Mouse (Mus musculus) adrenal gland, adult (tissue): ENCODE measurements around the gene Lrrk1.

Source experiments
- DNase-seq, 2 experiments: peaks; one replicate each; pipeline ENCODE4 v3.0.0; 2022 to 2023; ENCODE audit warnings: low spot score in 1 of 2; ENCODE audit not compliant: inconsistent age in 2 of 2

The Lrrk1 gene

DNA sequence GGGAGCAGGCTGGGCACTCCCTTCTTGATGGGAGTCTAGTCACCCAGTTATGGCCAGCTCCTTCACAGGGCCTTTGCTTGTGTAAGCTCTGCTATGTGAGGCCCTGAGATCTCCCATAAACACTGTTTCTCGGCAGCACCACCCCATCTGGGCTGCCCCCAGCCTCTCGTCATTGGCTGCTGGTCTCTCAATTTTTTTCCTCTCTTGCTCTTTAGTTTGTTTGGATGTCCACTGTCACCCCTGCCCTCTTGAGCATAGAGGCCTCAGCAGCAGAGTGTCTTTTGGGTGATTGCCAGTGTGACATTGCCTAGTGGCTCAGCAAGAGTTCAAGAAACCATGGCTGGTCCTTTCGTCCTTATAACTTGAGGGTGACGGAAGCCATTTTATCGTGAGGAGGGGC lies 130.9 kb downstream of the Lrrk1 start:
- DNase-seq, result no peak

DNA sequence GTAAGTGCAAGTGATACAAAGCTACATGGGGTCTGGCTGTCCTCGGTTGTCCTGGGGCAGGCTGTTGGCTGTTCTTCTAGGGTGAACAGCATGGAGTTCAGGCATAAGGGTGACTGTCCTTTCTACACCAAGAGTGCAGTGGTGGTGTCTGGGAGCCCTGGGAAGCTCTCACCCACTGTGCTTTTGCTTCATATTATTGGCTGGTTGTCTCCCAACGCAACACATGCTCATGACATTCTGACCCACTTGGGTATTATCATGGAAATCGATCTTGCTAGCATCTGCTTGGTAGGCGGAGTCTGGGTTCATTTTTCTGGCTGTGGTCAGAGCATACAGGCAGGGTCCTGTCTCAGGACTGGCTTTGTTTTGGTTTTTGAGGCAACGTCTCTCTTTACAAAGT lies 131.7 kb downstream of the Lrrk1 start:
- no peak for DNase-seq

DNA sequence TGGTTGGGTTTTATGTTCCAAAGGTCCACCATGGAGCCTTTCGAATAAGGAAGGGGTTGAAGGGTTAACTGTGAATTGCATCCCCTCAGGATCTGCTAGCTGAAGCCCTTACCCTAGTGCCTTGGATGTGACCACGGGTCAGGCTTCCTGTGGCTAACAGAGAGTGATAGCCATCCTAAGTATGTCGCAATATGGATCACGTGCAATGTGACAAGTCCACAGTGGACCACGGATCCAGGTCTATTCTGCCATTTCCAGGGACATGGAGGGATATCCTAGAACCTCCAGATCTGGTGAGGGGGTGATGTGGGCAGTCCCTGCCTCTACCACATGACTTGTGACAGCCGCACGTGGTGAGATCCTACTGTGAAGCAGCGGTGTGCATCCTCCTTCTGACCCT lies 133.2 kb downstream of the Lrrk1 start:
- no peak for DNase-seq

GRCm38 (mm10) chr7:66253975-66254651 lies 134.0 kb downstream of the Lrrk1 start:
- DNase-seq, result no peak

DNA sequence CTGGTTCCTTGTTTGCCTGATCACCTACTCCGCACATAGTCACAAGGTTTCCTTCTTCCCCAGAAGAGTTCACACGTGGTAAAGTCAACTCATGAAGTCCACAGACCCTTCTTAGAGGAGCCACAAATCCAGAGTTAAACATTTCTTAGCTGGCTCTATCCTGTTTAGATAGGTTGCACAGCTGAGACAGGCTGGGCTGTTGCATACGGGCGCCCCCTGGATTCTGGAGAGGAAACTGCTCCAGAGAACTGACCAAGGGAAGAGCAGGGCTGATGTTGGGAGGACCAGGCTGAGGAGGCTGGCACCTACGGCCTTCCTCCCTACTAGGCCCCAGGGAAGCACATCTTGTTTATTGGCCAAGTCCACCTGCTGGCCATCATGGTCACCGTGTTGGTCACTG lies 138.1 kb downstream of the Lrrk1 start:
- peak; percentile 76 to 93 for DNase-seq

DNA sequence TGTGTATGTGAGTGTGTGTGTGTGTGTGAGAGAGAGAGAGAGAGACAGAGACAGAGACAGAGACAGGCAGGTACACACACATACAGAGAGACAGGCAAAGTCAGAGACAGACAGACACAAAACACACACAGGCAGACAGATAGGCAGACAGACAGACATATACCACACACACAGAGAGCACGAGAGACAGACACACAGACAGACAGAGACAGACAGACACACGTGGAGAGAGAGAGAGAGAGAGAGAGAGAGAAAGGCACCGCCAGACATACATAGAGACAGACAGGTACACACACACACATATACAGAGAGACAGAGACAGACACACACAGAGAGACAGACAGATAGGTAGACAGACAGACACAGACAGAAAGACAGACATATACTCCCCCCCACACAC lies 138.7 kb downstream of the Lrrk1 start:
- DNase-seq, result no peak

DNA sequence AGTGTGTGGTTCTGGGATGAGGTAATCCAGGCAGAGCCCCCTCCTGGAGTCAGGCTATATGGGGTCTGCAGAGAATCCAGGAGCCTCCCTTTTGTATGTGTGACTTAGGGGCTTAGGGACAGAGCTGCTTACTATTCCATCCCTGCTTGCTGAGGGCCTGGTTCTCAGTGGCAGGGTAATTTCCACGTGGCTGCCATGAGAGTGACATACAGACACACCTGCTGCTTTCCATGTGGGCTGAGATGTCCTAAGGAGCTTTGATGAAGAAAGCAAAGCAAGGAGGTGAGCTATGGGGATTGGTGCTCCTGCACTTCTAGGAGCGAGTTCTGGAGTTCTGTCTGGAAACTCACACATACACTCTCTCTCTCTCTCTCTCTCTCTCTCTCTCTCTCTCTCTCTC lies 139.1 kb downstream of the Lrrk1 start:
- DNase-seq, result no peak

DNA sequence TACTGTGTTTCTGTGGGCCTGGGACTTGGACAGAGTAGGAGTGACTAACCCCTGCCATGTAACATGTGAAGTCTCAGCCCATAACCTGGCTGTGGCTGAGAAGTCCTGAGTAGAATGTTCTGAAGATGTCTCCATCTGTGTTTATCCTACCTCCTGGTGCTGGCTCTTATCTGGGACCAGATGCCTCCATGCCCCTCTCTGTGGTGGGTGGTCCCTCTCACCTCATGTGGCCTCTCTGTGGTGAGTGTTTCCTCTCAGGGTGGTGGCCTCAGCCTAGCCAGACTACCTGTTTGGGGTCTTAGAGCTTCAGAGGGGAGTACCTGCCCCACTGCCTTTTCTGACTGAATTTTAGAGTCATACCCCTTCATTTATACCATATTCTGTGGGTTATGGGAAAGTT lies 139.9 kb downstream of the Lrrk1 start:
- DNase-seq, result no peak

GRCm38 (mm10) chr7:66247274-66248021 lies 140.7 kb downstream of the Lrrk1 start:
- peak in 1 of 2 experiments; percentile 68 for DNase-seq

DNA sequence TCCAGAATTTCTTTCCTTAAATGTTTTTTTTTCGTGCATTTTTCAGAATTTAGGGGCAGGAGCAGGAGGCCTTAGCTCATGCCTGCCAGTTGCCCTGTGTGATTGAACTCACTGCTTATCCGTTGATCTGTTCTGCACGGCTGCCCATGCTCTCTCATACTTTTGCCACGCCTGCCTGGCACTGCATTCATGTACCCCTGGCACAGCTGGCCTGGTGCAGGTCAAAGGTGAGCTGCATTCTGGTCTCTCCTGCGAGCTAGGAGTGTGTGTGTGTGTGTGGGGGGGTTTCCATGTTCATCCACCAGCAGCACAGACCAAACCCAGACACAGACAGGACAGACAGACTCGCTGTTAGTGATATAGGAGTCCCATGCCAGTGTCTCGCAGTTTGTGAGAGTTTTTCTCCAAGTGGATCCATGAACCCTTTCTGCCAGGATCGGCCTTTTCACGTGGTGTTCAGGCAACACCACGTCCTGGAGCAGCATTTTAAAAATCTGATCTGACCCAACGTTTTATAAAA lies 141.4 kb downstream of the Lrrk1 start:
- no peak for DNase-seq

DNA sequence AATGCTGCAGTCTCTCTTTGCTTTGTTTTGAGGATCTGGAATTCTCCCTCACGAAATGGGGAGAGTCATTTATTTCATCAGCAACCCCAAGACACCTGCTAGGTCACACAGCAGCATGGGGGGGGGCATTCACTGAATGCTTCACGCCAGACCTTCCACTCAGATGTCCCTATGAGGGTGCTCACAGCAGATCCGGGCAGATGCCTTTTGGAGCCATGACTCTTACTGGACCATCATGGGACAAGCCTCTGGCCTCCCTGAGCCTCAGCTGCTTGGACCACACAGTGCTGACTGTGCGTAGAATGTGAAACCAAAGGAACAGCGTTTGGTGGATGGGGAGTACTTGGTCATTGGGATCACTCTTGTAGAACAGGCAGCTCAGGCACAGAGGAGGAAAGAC lies 142.5 kb downstream of the Lrrk1 start:
- no peak for DNase-seq

DNA sequence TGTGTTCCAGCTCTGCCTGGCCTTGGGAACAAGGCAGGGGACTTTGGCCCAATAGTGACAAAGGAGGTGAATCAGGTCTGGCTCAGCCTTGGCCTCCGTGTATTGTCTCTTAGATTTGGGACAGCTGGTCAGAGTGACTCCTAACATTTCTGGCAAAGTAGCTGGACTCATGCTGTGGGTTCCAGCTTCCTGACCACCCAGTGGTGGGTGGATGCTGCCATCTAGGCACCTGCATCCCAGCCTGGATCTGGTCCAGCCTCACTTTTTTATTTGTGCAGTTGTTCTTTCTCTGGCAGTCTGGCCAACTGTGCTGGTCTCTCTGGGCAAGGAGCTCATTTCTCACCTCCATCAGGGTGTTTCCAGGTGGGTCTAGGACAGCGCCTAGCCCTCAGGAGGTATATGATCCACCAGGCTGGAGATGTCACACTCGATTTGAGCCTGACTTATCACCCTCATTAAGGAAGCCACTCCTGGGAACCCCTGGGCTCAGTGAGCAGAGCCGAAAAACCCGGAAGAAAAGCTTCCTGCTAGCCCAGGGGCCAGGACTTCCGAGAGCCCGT lies 144.3 kb downstream of the Lrrk1 start:
- no peak for DNase-seq

- DNase-seq, result no peak
These were observed 146.2 kb downstream of the Lrrk1 start for GRCm38 (mm10) chr7:66241855-66242412.

- no peak for DNase-seq
These were observed 150.0 kb downstream of the Lrrk1 start for GRCm38 (mm10) chr7:66238157-66238556.

DNA sequence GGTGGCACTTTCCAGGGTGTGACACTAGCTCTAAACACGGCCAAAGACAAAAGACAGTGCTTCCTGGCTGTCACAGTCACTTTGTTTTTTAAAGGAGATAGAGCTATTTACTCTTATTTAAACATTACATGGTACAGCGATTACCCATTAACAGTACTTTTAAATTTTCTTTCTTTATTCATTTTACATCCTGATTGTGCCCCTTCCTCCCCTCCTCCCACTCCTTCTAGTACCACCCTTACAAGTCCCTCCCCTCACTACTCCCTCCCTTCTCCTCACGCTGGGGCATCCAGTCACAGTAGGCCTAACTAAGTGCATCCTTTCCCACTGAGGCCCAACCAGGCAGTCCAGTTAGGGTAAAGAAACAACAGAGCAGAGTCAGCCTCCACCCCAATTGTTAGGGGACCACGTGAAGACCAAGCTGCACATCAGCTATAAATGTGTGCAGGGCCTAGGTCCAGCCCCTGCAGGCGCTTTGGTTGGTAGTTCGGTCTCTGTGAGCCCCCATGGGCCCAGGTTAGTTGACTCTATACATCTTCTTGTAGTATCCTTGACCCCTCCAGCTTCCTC lies 154.1 kb downstream of the Lrrk1 start:
- DNase-seq, result no peak

GRCm38 (mm10) chr7:66233141-66233946 lies 154.8 kb downstream of the Lrrk1 start:
- DNase-seq, result peak in 1 of 2 experiments; percentile 52

DNA sequence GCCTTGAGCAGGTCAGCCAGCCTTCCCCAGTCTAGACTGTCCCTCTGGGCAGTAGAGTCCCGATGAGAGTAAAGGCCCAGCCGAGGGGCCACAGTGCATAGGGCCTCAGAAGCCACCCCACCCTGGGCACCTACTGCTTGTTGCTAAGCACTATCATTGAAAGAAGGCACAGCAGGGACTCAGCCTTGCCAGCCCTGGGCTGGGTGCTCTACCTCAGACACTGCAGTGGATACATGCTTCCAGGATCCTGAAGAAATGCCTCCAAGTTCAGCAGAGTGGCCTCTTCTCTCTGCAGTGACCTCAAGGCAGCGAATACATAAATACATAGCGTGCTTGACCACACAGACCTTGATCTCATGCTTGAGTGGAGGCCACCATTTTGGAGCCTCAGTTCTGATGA lies 156.3 kb downstream of the Lrrk1 start:
- no peak for DNase-seq

DNA sequence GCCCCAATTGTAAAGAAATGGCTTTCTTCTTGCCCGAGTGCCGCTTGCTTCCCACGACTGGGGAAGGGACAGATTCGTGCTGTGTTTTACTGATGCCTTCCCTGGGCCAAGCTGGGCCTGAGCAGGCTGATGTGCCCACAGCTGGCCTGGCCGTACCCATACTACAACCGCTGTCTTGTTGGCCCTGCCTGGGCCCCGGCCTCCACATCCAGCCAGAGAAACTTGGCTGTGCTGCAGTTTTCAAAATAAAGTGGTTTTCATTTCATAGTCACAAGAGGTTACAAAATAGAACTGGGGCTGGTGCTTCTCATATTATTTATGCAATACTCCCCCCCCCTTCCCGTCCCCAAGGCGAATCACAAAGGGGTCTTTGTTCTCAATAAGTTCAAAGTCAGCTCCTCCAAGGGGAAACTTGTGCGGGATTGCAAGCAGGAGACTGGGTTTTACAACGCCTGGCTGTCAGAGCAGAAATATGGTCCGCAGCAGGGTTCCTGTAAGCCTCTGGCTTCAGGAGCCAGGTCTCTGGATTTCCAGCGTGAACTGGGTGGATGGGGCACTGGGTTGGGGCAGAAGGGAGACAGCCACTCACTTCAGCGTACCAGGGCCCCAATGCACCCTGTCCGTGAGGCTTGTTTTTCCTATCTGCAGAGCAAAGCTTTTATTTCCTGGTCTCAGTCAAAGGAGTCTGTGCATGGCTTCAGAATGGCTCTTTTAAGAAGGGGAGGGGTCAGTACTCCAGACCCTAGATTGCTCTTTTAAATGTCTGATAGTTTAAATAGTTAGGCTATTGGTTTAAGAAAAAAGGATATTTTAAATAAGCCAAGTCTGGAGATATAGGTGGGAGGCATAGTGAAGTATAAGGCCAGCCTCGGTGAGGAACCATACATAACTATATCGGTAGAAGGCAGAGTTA lies 157.3 kb downstream of the Lrrk1 start:
- peak in 1 of 2 experiments; percentile 37 for DNase-seq

DNA sequence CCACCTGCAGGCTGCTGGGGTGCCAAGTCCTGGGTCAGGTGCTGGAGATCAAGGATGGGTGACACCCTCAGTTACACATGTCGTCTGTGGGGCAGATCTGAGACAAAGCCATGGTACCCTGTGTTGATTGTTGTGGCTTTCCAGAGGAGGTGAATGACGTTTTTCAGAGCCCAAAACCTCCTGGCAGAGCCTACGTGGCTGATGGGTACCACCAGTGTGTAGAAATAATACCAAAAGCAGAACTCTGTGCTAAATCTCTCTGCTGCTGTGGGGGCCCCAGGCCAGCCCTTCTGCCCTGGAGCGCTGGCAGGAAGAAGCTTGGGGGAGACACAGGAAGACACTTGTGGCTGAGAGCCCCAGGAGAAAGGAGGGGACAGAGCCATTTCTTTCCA lies 157.9 kb downstream of the Lrrk1 start:
- peak in 1 of 2 experiments; percentile 15 for DNase-seq

GRCm38 (mm10) chr7:66229433-66229832 lies 158.7 kb downstream of the Lrrk1 start:
- DNase-seq, result peak in 1 of 2 experiments; percentile 1
